Mouse (Mus musculus) heart, postnatal 14 days (tissue): ENCODE results near the gene Olfr1311. TPM values are rescaled to one million over a fixed set of nuclear protein-coding genes. Genes with fewer than 3 reads are reported as not detected.
"Not testable (repeated sequence)": the region's sequence is repeated elsewhere in the genome, so short reads cannot be mapped to it uniquely, and the experiment has no call there.

ENCODE experiments used
- DNase-seq, 2 experiments: peaks; one replicate each; pipeline ENCODE4 v3.0.0; 2021 to 2022
- intact Hi-C: fragments of 180-260 bp; cut with DNase I; formaldehyde crosslinking; loops from one replicate; pipeline ENCODE4 v1.15.1; 2025
- long read RNA-seq, 2 experiments: library from polyadenylated mRNA; stranded (forward); transcript quantifications; one replicate each; pipeline ENCODE4 v2.0.0; 2021
- total RNA-seq, 2 experiments: library from RNA; stranded (reverse); gene quantifications; 2 replicates each; pipeline ENCODE4 v1.2.3; 2021

Olfr1311 gene
- total RNA-seq, result not detected
- long read RNA-seq, experiment 1, result 0 reads
- long read RNA-seq, experiment 2, result 0 reads

DNA sequence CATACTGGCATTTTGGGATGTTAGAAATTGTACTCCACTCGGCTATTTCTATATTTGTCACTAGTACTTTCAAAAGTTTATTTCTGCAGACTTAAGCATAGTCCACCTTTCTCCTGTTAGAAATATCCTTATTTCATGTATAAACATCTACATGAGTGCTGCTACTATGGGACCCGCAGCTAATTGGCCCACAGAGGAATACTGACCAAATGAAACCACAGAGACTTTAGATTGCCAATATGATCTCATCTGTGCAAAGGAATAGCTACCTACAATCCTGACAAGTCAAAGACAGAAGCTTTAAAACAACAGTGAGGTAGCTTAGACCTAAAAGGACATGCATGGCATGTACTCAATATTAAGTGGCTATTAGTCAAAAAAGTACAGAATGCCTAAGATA lies at the start of gene Olfr1311:
Gene Olfr1311 (minus strand): TSS at position 101 of the 400 bp plus-strand sequence.
- intact Hi-C loops, result no loop called here

DNA sequence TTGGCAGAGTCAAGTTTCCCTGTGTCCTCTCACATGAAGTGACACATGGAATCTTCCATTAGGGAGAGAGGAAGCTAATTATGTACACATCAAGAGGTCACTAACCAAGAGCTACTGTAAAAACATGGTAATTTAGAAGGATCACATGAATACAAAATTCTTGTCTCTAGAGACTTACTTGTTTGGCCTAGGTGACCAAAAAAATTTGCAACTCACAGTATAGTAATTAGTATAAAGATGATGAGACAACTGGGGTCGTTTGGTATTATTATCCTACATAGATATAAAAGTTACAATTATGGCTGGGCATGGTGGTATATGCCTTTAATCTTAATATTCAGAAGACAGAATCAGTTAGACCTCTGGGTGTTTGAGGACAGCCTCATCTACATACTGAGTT lies 25.9 kb upstream of the Olfr1311 start, which contains the start of gene Olfr1312:
Gene Olfr1312 (minus strand): TSS at position 101 of the 400 bp plus-strand sequence.
- intact Hi-C loops, result no loop called here
- DNase-seq, result no peak

More for the DNA sequence above, at the start of gene Olfr1311:
- DNase-seq, result no peak

DNA sequence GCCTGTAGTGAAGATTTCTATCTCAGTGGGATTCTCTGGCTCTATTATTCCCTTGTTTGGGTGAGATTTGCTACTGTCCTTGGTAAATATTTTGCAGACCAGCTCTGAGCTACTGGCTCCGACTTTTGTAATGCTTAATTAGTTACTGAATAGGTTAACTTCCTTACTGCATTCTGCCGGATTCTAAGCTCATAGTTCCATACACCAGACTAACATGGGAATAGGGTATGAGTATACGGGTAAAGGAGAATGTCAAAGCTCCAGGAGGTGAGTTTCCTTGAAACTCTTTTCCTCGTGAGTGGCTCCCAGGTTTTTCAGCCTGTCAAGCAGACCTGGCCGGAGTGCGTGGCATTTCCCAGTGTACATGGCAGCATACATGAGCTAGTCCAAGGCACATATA lies 2.8 kb upstream of the Olfr1311 start:
- DNase-seq, intact Hi-C loops: not testable (repeated sequence)

DNA sequence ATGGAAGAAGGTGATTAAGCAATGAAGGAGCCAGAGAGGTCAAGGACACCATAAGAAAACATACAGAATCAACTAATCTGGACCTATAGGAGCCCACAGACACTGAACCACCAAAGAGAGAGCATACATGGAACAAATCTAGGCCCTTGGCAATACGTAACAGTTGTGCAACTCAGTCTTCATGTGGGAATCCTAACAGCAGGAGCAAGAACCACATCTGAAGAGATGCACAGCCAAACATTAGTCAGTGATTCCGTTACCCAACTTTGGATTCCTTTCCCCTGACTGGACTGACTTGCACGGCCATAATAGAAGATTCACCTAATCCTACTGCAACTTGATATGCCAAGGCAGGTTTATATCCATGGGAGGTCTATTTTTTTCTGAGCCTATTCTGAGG lies 9.3 kb downstream of the Olfr1311 start:
- DNase-seq, result no peak
- intact Hi-C loops, result no loop called here

DNA sequence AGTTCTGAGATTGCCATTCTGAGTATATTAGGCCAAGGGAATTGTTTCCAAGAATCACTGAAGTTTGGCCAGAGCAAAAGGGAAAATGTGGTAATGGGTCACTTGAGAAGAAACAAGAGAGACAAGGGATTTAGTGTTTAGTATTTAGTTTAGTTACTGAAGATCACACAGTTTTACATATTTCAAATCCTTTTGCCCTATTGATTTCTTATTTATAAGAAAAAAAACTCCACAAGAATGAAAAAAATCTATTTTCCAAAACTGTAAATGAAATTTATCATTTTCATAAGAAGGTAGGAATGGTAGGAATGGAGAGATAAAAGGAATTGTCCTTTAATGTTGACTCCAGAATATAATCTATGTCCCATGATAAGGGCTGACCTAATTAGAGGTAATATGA lies 11.6 kb downstream of the Olfr1311 start, which contains the start of gene Olfr1310:
Gene Olfr1310 (minus strand): TSS at position 101 of the 400 bp plus-strand sequence.
- intact Hi-C loops, result no loop called here
- no peak for DNase-seq

DNA sequence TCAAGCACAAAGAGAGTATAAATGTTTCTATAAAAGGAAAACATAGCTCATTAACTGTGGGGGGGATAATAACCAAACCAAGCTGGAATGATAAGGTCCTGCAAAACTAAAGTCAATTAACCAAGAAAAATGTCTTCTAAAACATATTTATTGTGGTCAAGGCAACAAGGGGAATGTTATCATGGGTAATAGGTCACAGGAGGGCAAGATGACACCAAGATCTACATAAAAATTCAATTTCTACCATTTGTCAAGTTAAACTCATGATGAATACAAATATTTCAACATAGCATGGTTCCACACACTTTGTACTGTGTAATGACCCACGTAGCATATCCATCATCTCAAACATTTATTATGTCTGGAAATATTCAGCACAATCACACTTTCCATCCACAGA lies 34.0 kb downstream of the Olfr1311 start, which contains the start of gene Olfr1309:
Gene Olfr1309 (minus strand): TSS at position 101 of the 400 bp plus-strand sequence.
- intact Hi-C loops, result no loop called here
- no peak for DNase-seq

Other genes starting within 250 kb of the Olfr1311 start
- not detected for gene Olfr1302, start 247.0 kb downstream of the Olfr1311 start, total RNA-seq
- gene Olfr1303, start 204.1 kb downstream of the Olfr1311 start, total RNA-seq, result not detected
- gene Olfr1305, start 147.3 kb downstream of the Olfr1311 start, total RNA-seq, result not detected
- gene Olfr1306, start 108.1 kb downstream of the Olfr1311 start, total RNA-seq, result not detected
- gene Olfr1307, start 75.0 kb downstream of the Olfr1311 start, total RNA-seq, result under 1 TPM; 0.02 TPM
- not detected for gene Olfr1308, start 59.5 kb downstream of the Olfr1311 start, total RNA-seq
- not detected for gene Olfr1309, start 34.1 kb downstream of the Olfr1311 start, total RNA-seq
- not detected for gene Olfr1310, start 11.7 kb downstream of the Olfr1311 start, total RNA-seq
- gene Olfr1312, start 25.8 kb upstream of the Olfr1311 start, total RNA-seq, result not detected
- gene Olfr1313, start 53.4 kb upstream of the Olfr1311 start, total RNA-seq, result not detected
- not detected for gene Olfr1314, start 72.4 kb upstream of the Olfr1311 start, total RNA-seq
- gene Olfr1315-ps1, start 91.0 kb upstream of the Olfr1311 start, total RNA-seq, result not detected
- gene Olfr1316, start 110.6 kb upstream of the Olfr1311 start, total RNA-seq, result not detected
- not detected for gene Olfr1317, start 115.9 kb upstream of the Olfr1311 start, total RNA-seq
- gene Olfr1318, start 129.8 kb upstream of the Olfr1311 start, total RNA-seq, result not detected
- 1 to 10 TPM; 4.3 to 4.4 TPM for gene Lpcat4, start 215.1 kb upstream of the Olfr1311 start, total RNA-seq
- gene Nutm1, start 234.9 kb upstream of the Olfr1311 start, total RNA-seq, result not detected
- gene Nop10, start 237.5 kb upstream of the Olfr1311 start, total RNA-seq, result 10 to 100 TPM; 57.1 to 64.2 TPM
- 10 to 100 TPM; 40.7 to 42.8 TPM for gene Slc12a6, start 241.4 kb upstream of the Olfr1311 start, total RNA-seq
- under 1 TPM in 1 of 2 experiments, not detected in 1; 0.51 TPM for gene Gm21985, start 241.9 kb upstream of the Olfr1311 start, total RNA-seq